Comparison of ENCODE assay signal across 19 mouse cellular contexts in genomic region chr11:113207966-113208365, GRCm38 (mm10).
DNase-seq lines count a peak whose midpoint lies in the region; ATAC-seq lines count a peak whose summit lies in the region.
"Had no signal": no experiment of that assay in that cellular context is flagged by ENCODE, and none has a peak within 500 bp of the region (broad histone marks: within the 10 kb centered on the region; RNA-seq: fewer than 3 reads in every experiment).

No protein-coding gene starts in this region.

- no peak overlapping the region for H3K27ac ChIP-seq in forebrain, embryonic 12.5 days
- H3K27ac ChIP-seq: embryonic facial prominence, embryonic 13.5 days; forebrain, embryonic 13.5 days; hindbrain, embryonic 10.5 days; hindbrain, embryonic 15.5 days had no signal

- no peak overlapping the region for H3K9ac ChIP-seq in forebrain, embryonic 12.5 days
- H3K9ac ChIP-seq: embryonic facial prominence, embryonic 13.5 days; forebrain, embryonic 13.5 days; forebrain, postnatal 0 days; heart, embryonic 12.5 days; hindbrain, embryonic 15.5 days had no signal

- peaks cover 10% of the 10 kb centered on the region for H3K4me1 ChIP-seq in forebrain, embryonic 12.5 days
- H3K4me1 ChIP-seq: heart, embryonic 12.5 days; hindbrain, embryonic 15.5 days had no signal

- H3K9me3 ChIP-seq in forebrain, embryonic 12.5 days: no peaks in the 10 kb centered on the region
- H3K9me3 ChIP-seq: embryonic facial prominence, embryonic 13.5 days; forebrain, embryonic 13.5 days; heart, embryonic 12.5 days; hindbrain, embryonic 10.5 days; hindbrain, embryonic 15.5 days had no signal

- H3K4me2 ChIP-seq in forebrain, embryonic 12.5 days: no peak overlapping the region
- H3K4me2 ChIP-seq: embryonic facial prominence, embryonic 13.5 days; forebrain, embryonic 13.5 days; heart, embryonic 12.5 days; hindbrain, embryonic 15.5 days had no signal

- no peaks in the 10 kb centered on the region for H3K36me3 ChIP-seq in splenic B cell, adult 2 months (ENCODE audit: control insufficient read depth, insufficient read depth, low read length, poor library complexity, severe bottlenecking)
- no peaks in the 10 kb centered on the region for H3K36me3 ChIP-seq in forebrain, embryonic 12.5 days (replicated peaks)
- H3K36me3 ChIP-seq: embryonic facial prominence, embryonic 13.5 days; heart, embryonic 12.5 days; hindbrain, embryonic 10.5 days; hindbrain, embryonic 15.5 days had no signal

- 92% methylated on average over 10 of the region's 14 CpGs for WGBS in forebrain, embryonic 12.5 days

- no peak overlapping the region for H3K4me3 ChIP-seq in forebrain, embryonic 12.5 days (replicated peaks)
- H3K4me3 ChIP-seq: embryonic facial prominence, embryonic 13.5 days; forebrain, embryonic 13.5 days; heart, embryonic 12.5 days; hindbrain, embryonic 10.5 days; hindbrain, embryonic 15.5 days had no signal

- DNase-seq in B cell, adult 2 months: peak; percentile 6 to 16
- DNase-seq in splenic B cell, adult 2 months (ENCODE audit: low read depth, low spot score): peak; percentile 65
- no peak for DNase-seq in right cerebral cortex, adult 18-20 months
- no peak for DNase-seq in right cerebral cortex, postnatal 10 days (ENCODE audit: low spot score in 2 of 2)
- DNase-seq: adrenal gland, adult 2 months; adrenal gland, postnatal 25 days; cerebellum, adult 18-20 months; cerebellum, adult 9-11 months; cerebellum, postnatal 36 days; forebrain, postnatal 0 days; gastrocnemius, postnatal 14 days had no signal

- H3K27me3 ChIP-seq in splenic B cell, adult 2 months (ENCODE audit: control insufficient read depth, insufficient read depth, low read length, poor library complexity, severe bottlenecking): no peaks in the 10 kb centered on the region
- H3K27me3 ChIP-seq in forebrain, embryonic 12.5 days: peaks cover 65% of the 10 kb centered on the region
- H3K27me3 ChIP-seq: hindbrain, embryonic 15.5 days had no signal

- peak; percentile 79 for ATAC-seq in CD4-positive, CD25-positive, alpha-beta regulatory T cell, adult 4 months
- ATAC-seq in inflammation-experienced regulatory T-cells, adult 6 months: peak; percentile 46
- no peak for ATAC-seq in forebrain, embryonic 12.5 days (ENCODE audit: low FRiP score)
- ATAC-seq: forebrain, embryonic 13.5 days; forebrain, postnatal 0 days had no signal

Comparison
In these comparisons a context has a peak if more than half of its experiments do, and no peak if none do; other contexts are left out.
1. DNase-seq: peak in B cell, adult 2 months (2 of 2) and splenic B cell, adult 2 months (single experiment); none in right cerebral cortex, adult 18-20 months (single experiment) and right cerebral cortex, postnatal 10 days (0 of 2).